Mouse (Mus musculus): ENCODE measurements at regions not wholly inside any gene's neighbourhood (a gene's known extent, or its start where the extent isn't known, plus 50 kb on each side); places are given as distances from the start of the nearest gene placed in this dataset.
"Not testable (repeated sequence)": the region's sequence is repeated elsewhere in the genome, so short reads cannot be mapped to it uniquely, and the experiment has no call there.

DNA sequence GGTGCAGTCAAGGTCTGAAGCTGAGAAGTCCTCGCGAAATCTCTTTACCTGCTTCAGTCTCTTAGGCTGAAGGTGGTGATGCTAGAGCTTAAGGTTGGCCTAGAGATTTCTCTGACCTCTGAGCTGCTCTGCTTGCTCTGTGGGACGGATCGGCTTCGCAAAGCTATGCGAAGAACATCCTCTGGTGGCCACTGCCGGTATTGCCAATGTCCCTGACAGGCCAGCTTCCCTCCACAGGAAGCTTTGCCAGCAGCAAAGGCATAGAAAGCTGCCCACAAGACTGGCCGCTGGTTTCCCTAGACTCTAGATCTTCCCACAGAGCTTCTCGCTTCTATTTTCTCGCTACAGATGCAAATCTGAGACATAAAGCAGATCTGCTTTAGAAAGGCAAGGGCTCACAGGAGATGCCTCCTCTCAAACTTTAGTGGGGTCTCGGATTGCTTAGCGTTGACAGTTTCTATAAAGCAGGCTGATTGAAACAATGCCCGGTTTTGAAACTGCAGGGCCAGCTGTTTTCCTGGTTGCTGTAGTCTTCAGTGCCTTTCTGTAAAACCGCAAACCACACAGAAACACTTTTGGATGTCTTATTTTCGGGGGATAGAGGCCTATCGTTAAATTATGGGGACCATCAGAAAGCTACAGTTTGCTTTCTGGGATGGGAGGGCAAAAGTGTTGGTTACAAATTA, 153.7 kb downstream of the Car8 start:
- peaks cover 7% of the 10 kb centered on the region; the same call in 1 of the 2 replicates for H3K4me1 ChIP-seq (replicated peaks)
- ATAC-seq (ENCODE audit: low read depth), result peak; percentile 91
- H3K36me3 ChIP-seq, result no peaks in the 10 kb centered on the region
- no peak overlapping the region for H3K4me3 ChIP-seq
- H3K4me2 ChIP-seq, result peak overlapping the region; percentile 27; the same call in 1 of the 2 replicates
- WGBS, result 37% methylated on average over 16 of the region's 16 CpGs
- H3K9ac ChIP-seq, result peak overlapping the region; percentile 26; the same call in 1 of the 2 replicates
- H3K27ac ChIP-seq (replicated peaks), result no peak overlapping the region
- H3K27me3 ChIP-seq, result no peaks in the 10 kb centered on the region
- H3K9me3 ChIP-seq, result no peaks in the 10 kb centered on the region

- no peak overlapping the region for H3K4me3 ChIP-seq
- no peak overlapping the region for H3K27ac ChIP-seq (replicated peaks)
- no peaks in the 10 kb centered on the region for H3K4me1 ChIP-seq (replicated peaks)
- H3K27me3 ChIP-seq, result no peaks in the 10 kb centered on the region
- ATAC-seq (ENCODE audit: low read depth), result no peak
- no peak overlapping the region for H3K9ac ChIP-seq
- no peak overlapping the region for H3K4me2 ChIP-seq
- H3K9me3 ChIP-seq, result no peaks in the 10 kb centered on the region
- H3K36me3 ChIP-seq, result no peaks in the 10 kb centered on the region
- 68% methylated on average over 4 of the region's 4 CpGs for WGBS
Observed at GRCm38 (mm10) chr4:8079349-8079748, 159.5 kb downstream of the Car8 start.

DNA sequence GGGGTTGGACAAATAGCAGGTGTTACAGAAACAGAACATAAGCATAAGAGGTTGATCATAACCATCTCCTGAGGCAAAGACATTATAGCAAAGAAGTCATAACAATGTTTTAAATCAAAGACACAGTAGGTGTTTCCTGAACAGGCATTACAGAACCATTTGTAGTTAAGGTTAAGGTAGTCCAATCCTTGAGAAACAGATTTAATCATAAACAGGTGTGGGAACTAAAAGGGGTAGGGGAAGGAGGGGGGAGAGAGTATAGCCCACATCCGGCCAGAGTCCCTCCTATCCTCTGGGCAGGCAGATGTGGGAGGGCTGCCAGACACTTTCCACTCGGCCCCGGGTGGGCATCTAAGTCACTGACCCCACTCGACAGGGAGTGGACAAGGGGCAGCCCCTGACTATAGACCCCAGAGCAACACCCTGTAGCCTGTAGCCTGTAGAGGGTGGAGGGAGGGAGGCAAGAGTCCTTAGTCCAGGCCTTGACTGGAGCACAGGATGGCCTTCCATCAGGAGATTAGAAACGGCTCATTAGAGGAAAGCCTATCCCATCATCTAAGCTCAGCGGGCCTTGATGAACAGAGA, 165.8 kb downstream of the Car8 start:
- Histone ChIP-seq H3K4me2 (no peak overlapping the region), H3K4me1 (replicated peaks) (no peaks in the 10 kb centered on the region), H3K4me3 (no peak overlapping the region), H3K27me3 (no peaks in the 10 kb centered on the region), H3K9me3 (no peaks in the 10 kb centered on the region), H3K27ac (replicated peaks) (no peak overlapping the region), H3K36me3 (no peaks in the 10 kb centered on the region), H3K9ac (no peak overlapping the region)
- ATAC-seq (ENCODE audit: low read depth), result no peak
- WGBS, result 80% methylated on average over 6 of the region's 6 CpGs

- not testable (repeated sequence) for ATAC-seq (ENCODE audit: low read depth)
Observed at GRCm38 (mm10) chr4:8070693-8071092, 168.1 kb downstream of the Car8 start.

DNA sequence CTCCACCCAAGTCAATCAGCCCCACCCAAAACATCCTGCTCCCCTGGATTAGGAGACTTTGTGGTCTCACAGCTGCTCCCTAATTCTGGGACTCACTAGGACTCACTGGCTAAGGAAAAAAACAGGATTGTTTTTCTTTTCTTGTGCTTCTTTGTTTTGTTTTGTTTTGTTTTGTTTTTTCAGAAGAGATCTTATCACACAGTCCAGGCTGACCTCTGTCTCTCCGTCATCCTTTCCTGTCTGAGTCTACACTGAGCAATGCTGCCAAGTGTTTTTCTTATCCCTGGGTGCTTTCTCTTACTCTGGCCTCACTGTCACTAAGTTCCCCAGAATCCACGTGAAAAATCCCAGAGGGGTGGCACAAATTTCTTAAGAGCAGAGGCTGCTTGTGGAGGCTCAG, 170.8 kb downstream of the Car8 start:
- WGBS, result 55% methylated on average over 2 of the region's 2 CpGs
- Histone ChIP-seq H3K27ac (replicated peaks) (no peak overlapping the region), H3K4me2 (no peak overlapping the region), H3K9me3 (no peaks in the 10 kb centered on the region), H3K36me3 (no peaks in the 10 kb centered on the region), H3K27me3 (no peaks in the 10 kb centered on the region), H3K4me1 (replicated peaks) (no peaks in the 10 kb centered on the region), H3K4me3 (no peak overlapping the region), H3K9ac (no peak overlapping the region)
- ATAC-seq (ENCODE audit: low read depth), result no peak

More at GRCm38 (mm10) chr4:8070693-8071092, 168.1 kb downstream of the Car8 start:
- H3K9me3 ChIP-seq; H3K36me3 ChIP-seq; H3K4me3 ChIP-seq; H3K4me2 ChIP-seq; H3K9ac ChIP-seq; H3K27me3 ChIP-seq; H3K4me1 ChIP-seq (replicated peaks); H3K27ac ChIP-seq (replicated peaks): not testable (repeated sequence)

DNA sequence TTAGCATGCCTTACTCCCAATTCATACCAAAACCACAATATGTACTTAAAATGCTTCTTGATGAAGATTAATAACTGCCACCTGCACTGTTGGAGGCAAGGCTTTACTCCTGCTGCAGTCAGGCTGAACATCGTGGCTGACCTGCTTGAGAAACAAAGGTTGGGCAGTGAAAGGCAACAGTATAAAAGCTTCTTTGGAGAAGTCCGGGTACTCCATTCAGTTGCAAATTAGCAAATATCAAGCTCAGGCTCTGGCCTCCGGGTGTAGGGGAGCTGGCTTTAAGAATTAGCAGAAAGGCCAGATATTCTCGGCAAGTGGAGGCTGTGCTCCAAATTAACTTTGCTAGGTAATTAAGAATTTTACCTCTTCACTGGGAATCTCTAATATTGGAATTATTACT, 197.1 kb downstream of the Car8 start:
- no peaks in the 10 kb centered on the region for H3K27me3 ChIP-seq
- no peak overlapping the region for H3K4me3 ChIP-seq
- H3K36me3 ChIP-seq, result no peaks in the 10 kb centered on the region
- H3K9me3 ChIP-seq, result 0 out of 2 replicates have a peak, but pooled peaks cover 11% of the 10 kb centered on the region
- H3K4me2 ChIP-seq, result no peak overlapping the region
- no peak for ATAC-seq (ENCODE audit: low read depth)
- WGBS, result 32% methylated on average over 4 of the region's 4 CpGs
- H3K4me1 ChIP-seq (replicated peaks), result no peaks in the 10 kb centered on the region
- H3K9ac ChIP-seq, result no peak overlapping the region
- no peak overlapping the region for H3K27ac ChIP-seq (replicated peaks)

GRCm38 (mm10) chr4:8037863-8038262, 201.0 kb downstream of the Car8 start:
- Histone ChIP-seq H3K4me1 (replicated peaks) (no peaks in the 10 kb centered on the region), H3K36me3 (no peaks in the 10 kb centered on the region), H3K9ac (no peak overlapping the region), H3K4me2 (no peak overlapping the region), H3K4me3 (no peak overlapping the region), H3K9me3 (0 out of 2 replicates have a peak, but pooled peaks cover 8% of the 10 kb centered on the region), H3K27ac (replicated peaks) (no peak overlapping the region), H3K27me3 (no peaks in the 10 kb centered on the region)
- no peak for ATAC-seq (ENCODE audit: low read depth)
- WGBS, result 94% methylated on average over 1 of the region's 1 CpGs

DNA sequence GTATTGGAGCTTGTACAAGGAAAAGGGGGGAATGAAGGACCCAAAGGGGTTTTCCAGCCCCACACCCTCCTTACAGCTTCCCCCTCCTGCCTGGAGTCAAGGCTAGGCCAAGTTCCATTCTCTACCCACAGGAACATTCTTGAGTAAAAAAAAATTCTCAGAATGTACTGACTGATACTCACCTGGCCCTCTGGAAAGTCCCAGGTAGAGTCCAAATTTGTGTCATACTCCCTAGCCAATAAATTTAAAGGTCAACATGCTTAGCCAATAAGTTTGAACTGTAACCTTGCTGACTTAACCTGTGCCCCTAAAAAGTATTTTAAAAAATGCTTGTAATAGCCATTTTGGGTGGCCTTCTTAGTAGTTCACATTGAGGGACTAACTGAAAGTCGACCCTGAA, 205.4 kb downstream of the Car8 start:
- H3K36me3 ChIP-seq; H3K4me1 ChIP-seq (replicated peaks); H3K4me3 ChIP-seq; H3K27me3 ChIP-seq; H3K27ac ChIP-seq (replicated peaks); ATAC-seq (ENCODE audit: low read depth); H3K4me2 ChIP-seq; H3K9me3 ChIP-seq; H3K9ac ChIP-seq: not testable (repeated sequence)
- 83% methylated on average over 1 of the region's 1 CpGs for WGBS

- no peaks in the 10 kb centered on the region for H3K4me1 ChIP-seq (replicated peaks)
- H3K9me3 ChIP-seq, result no peaks in the 10 kb centered on the region
- no peak overlapping the region for H3K9ac ChIP-seq
- no peak overlapping the region for H3K4me2 ChIP-seq
- no peaks in the 10 kb centered on the region for H3K27me3 ChIP-seq
- H3K27ac ChIP-seq (replicated peaks), result no peak overlapping the region
- no peak overlapping the region for H3K4me3 ChIP-seq
- 28% methylated on average over 1 of the region's 1 CpGs for WGBS
- peak; percentile 63; the same call in 1 of the 2 replicates for ATAC-seq (ENCODE audit: low read depth)
- H3K36me3 ChIP-seq, result no peaks in the 10 kb centered on the region
Observed at GRCm38 (mm10) chr4:8005155-8005554, 233.7 kb downstream of the Car8 start.

- no peak overlapping the region for H3K9ac ChIP-seq
Observed at GRCm38 (mm10) chr4:7997575-7997953, 241.3 kb downstream of the Car8 start.

GRCm38 (mm10) chr4:7996923-7997574, 241.8 kb downstream of the Car8 start:
- H3K4me1 ChIP-seq (replicated peaks), result 0 out of 2 replicates have a peak, but pooled peaks cover 3% of the 10 kb centered on the region
- no peaks in the 10 kb centered on the region for H3K9me3 ChIP-seq
- 21% methylated on average over 6 of the region's 6 CpGs for WGBS
- no peak overlapping the region for H3K27ac ChIP-seq (replicated peaks)
- no peak overlapping the region for H3K4me2 ChIP-seq
- no peaks in the 10 kb centered on the region for H3K27me3 ChIP-seq
- no peaks in the 10 kb centered on the region for H3K36me3 ChIP-seq
- no peak overlapping the region for H3K4me3 ChIP-seq
- no peak overlapping the region for H3K9ac ChIP-seq
- no peak for ATAC-seq (ENCODE audit: low read depth)

More at GRCm38 (mm10) chr4:7997575-7997953, 241.3 kb downstream of the Car8 start:
- H3K4me2 ChIP-seq, result no peak overlapping the region
- ATAC-seq (ENCODE audit: low read depth), result no peak
- H3K4me3 ChIP-seq, result no peak overlapping the region
- H3K27ac ChIP-seq (replicated peaks), result no peak overlapping the region
- 0 out of 2 replicates have a peak, but pooled peaks cover 3% of the 10 kb centered on the region for H3K4me1 ChIP-seq (replicated peaks)
- H3K9me3 ChIP-seq, result no peaks in the 10 kb centered on the region
- no peaks in the 10 kb centered on the region for H3K27me3 ChIP-seq
- H3K36me3 ChIP-seq, result no peaks in the 10 kb centered on the region

GRCm38 (mm10) chr4:7992944-7993343, 245.9 kb downstream of the Car8 start:
- 0 out of 2 replicates have a peak, but pooled peaks cover 3% of the 10 kb centered on the region for H3K4me1 ChIP-seq (replicated peaks)
- H3K27ac ChIP-seq (replicated peaks), result no peak overlapping the region
- H3K27me3 ChIP-seq, result no peaks in the 10 kb centered on the region
- no peak overlapping the region for H3K4me2 ChIP-seq
- no peaks in the 10 kb centered on the region for H3K9me3 ChIP-seq
- no peak overlapping the region for H3K4me3 ChIP-seq
- no peak overlapping the region for H3K9ac ChIP-seq
- WGBS, result 60% methylated on average over 3 of the region's 3 CpGs
- no peak for ATAC-seq (ENCODE audit: low read depth)
- H3K36me3 ChIP-seq, result no peaks in the 10 kb centered on the region
